Mouse (Mus musculus): Measurements from ENCODE around the gene Ces3a. TPM values are rescaled to one million over a fixed set of nuclear protein-coding genes. Genes with fewer than 3 reads are reported as not detected.
A peak's percentile ranks its signal among the peaks of the same experiment; 100 is the strongest.
"Not testable (repeated sequence)": the region's sequence is repeated elsewhere in the genome, so short reads cannot be mapped to it uniquely, and the experiment has no call there.

Ces3a gene
- not detected for total RNA-seq (2021)

GRCm38 (mm10) chr8:105048371-105048854 lies at the start of gene Ces3a:
TSS of gene Ces3a (plus strand) at chr8:105048601.
- intact Hi-C loops (cut with DNase I) = no loop called here
- no peak for DNase-seq

GRCm38 (mm10) chr8:104999183-104999582 lies 49.2 kb upstream of the Ces3a start:
- intact Hi-C loops (cut with DNase I) = no loop called here
- no peak for DNase-seq

GRCm38 (mm10) chr8:105000586-105000985 lies 47.8 kb upstream of the Ces3a start, which contains the start of gene Ces2h:
TSS of gene Ces2h (plus strand) at chr8:105000853.
- intact Hi-C loops (cut with DNase I) = no loop called here
- DNase-seq = no peak

- DNase-seq = no peak
- intact Hi-C loops (cut with DNase I) = no loop called here
Measured at GRCm38 (mm10) chr8:105010000-105010399, 38.4 kb upstream of the Ces3a start.

GRCm38 (mm10) chr8:105011136-105011535 lies 37.3 kb upstream of the Ces3a start:
- intact Hi-C loops (cut with DNase I) = no loop called here
- no peak for DNase-seq

GRCm38 (mm10) chr8:105014391-105014790 lies 34.0 kb upstream of the Ces3a start:
- intact Hi-C loops (cut with DNase I) = no loop called here
- DNase-seq = no peak

GRCm38 (mm10) chr8:105021954-105022353 lies 26.4 kb upstream of the Ces3a start:
- intact Hi-C loops (cut with DNase I) = no loop called here
- no peak for DNase-seq

GRCm38 (mm10) chr8:105023087-105023486 lies 25.3 kb upstream of the Ces3a start:
- intact Hi-C loops (cut with DNase I) = no loop called here
- no peak for DNase-seq

GRCm38 (mm10) chr8:105025050-105025449 lies 23.4 kb upstream of the Ces3a start:
- intact Hi-C loops (cut with DNase I) = no loop called here
- DNase-seq = peak; percentile 10

GRCm38 (mm10) chr8:105043510-105043909 lies 4.9 kb upstream of the Ces3a start:
- intact Hi-C loops (cut with DNase I) = no loop called here
- DNase-seq = no peak

GRCm38 (mm10) chr8:105045824-105046401 lies 2.5 kb upstream of the Ces3a start:
- DNase-seq = no peak
- intact Hi-C loops (cut with DNase I) = no loop called here

GRCm38 (mm10) chr8:105056211-105056610 lies 7.8 kb downstream of the Ces3a start:
- intact Hi-C loops (cut with DNase I) = no loop called here

GRCm38 (mm10) chr8:105060056-105060455 lies 11.7 kb downstream of the Ces3a start:
- no peak for DNase-seq
- intact Hi-C loops (cut with DNase I) = no loop called here

More at GRCm38 (mm10) chr8:105056211-105056610, 7.8 kb downstream of the Ces3a start:
- DNase-seq = no peak

GRCm38 (mm10) chr8:105066761-105067160 lies 18.4 kb downstream of the Ces3a start:
- peak; percentile 67 for DNase-seq
- intact Hi-C loops (cut with DNase I) = no loop called here

- intact Hi-C loops (cut with DNase I); DNase-seq: not testable (repeated sequence)
Measured at GRCm38 (mm10) chr8:105067905-105068304, 19.5 kb downstream of the Ces3a start.

- DNase-seq = no peak
- intact Hi-C loops (cut with DNase I) = no loop called here
Measured at GRCm38 (mm10) chr8:105068971-105069370, 20.6 kb downstream of the Ces3a start.

GRCm38 (mm10) chr8:105076601-105077000 lies 28.2 kb downstream of the Ces3a start:
- no peak for DNase-seq
- intact Hi-C loops (cut with DNase I) = no loop called here

GRCm38 (mm10) chr8:105077071-105077470 lies 28.7 kb downstream of the Ces3a start:
- intact Hi-C loops (cut with DNase I) = no loop called here
- no peak for DNase-seq

- no peak for DNase-seq
- intact Hi-C loops (cut with DNase I) = no loop called here
Measured at GRCm38 (mm10) chr8:105078591-105078990, 30.2 kb downstream of the Ces3a start.

- no peak for DNase-seq
- intact Hi-C loops (cut with DNase I) = no loop called here
Measured at GRCm38 (mm10) chr8:105080814-105081336, 32.5 kb downstream of the Ces3a start.

- no peak for DNase-seq
- intact Hi-C loops (cut with DNase I) = no loop called here
Measured at GRCm38 (mm10) chr8:105083449-105084050, 35.1 kb downstream of the Ces3a start, which contains the start of gene Ces3b. TSS of gene Ces3b (plus strand) at chr8:105083753.

GRCm38 (mm10) chr8:105088166-105088565 lies 39.8 kb downstream of the Ces3a start:
- DNase-seq; intact Hi-C loops (cut with DNase I): not testable (repeated sequence)
